Mouse (Mus musculus) cortical plate, adult 2 months (tissue): ENCODE measurements at regions not wholly inside any gene's neighbourhood (a gene's known extent, or its start where the extent isn't known, plus 50 kb on each side); places are given as distances from the start of the nearest gene placed in this dataset.

Source experiments
- CTCF ChIP-seq: fragments of 200-500 bp; IDR thresholded peaks from 2 replicates; pipeline ENCODE4 v1.5.1; 2011; ENCODE audit warnings: mild to moderate bottlenecking, control low read depth, low read length; ENCODE audit not compliant: insufficient read depth; ENCODE audit errors: extremely low read depth
- POLR2A ChIP-seq: fragments of 200-500 bp; IDR thresholded peaks from 2 replicates; pipeline ENCODE4 v1.6.1; 2011; ENCODE audit warnings: mild to moderate bottlenecking, low read length, control low read depth; ENCODE audit not compliant: insufficient read depth; ENCODE audit errors: extremely low read depth

GRCm38 (mm10) chr14:29869930-29870329, 98.2 kb upstream of the Selenok start:
- TF ChIP-seq CTCF, result no peak
- TF ChIP-seq POLR2A, result no peak
